Mouse (Mus musculus): ENCODE measurements at regions not wholly inside any gene's neighbourhood (a gene's known extent, or its start where the extent isn't known, plus 50 kb on each side); places are given as distances from the start of the nearest gene placed in this dataset.

- TF ChIP-seq EP300 (optimal IDR thresholded peaks at IDR 0.05) = no peak
- TF ChIP-seq CTCF (IDR thresholded peaks at IDR 0.05; ENCODE audit: low read depth) = no peak
Observed at GRCm38 (mm10) chr2:81336982-81337381, 716.0 kb upstream of the Zfp804a start.

Data from stomach, postnatal 0 days (tissue).